Mouse (Mus musculus): Measurements from ENCODE around the gene Sec63.

GRCm38 (mm10) chr10:42849081-42849400 lies 87.7 kb downstream of the Sec63 start:
- TF ChIP-seq CTCF (IDR thresholded peaks at IDR 0.05; ENCODE audit: control insufficient read depth, insufficient read depth, low read length) (no peak), POLR2A (IDR thresholded peaks at IDR 0.05; ENCODE audit: borderline replicate concordance, control insufficient read depth, low read depth, low read length) (no peak)
